Comparison of ENCODE assay signal across 8 mouse cellular contexts in the genomic region with DNA sequence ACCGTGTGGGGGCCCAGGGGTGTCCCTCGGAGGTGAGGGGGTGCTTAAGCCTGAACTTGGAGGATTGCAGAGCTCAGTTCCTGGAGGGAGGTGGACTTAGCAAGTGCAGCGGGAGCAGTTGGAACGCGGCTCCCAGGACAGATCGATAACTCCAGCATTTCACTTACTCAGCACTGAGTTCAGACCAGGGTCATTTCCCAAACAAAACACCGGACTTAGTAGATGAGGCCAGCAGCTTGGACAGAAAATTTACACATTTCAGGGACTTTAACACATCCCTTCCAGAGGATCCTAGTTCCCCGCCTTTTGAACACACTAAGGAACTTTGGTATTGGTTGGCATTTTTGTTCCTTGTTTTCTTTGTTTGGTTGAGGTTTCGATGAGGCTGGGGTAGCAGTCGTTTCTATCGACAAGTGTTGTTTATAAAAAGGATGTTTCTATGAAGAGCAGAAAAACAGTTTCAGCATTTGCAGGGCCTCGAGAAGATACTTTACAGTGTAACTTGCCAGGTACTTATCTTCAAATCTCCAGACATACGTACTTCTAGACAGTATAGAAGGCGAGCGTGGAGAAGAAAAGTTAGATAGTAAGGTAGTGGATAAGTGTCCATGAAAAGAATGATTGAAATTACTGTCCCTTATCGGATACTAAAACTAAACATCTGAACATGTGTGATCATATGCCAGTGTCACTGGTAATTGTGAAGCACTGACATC. TPM values are rescaled to one million over a fixed set of nuclear protein-coding genes. Genes with fewer than 3 reads are reported as not detected.
A peak's percentile ranks its signal among the peaks of the same experiment; 100 is the strongest.
DNase-seq lines count a peak whose midpoint lies in the region; ATAC-seq and TF ChIP-seq lines count a peak whose summit lies in the region.

No protein-coding gene starts in this region.

- H3K9ac ChIP-seq in heart, postnatal 0 days (replicated peaks; ENCODE audit: low read depth, low read length): peak overlapping the region; percentile 95

- H3K9me3 ChIP-seq in heart, postnatal 0 days (replicated peaks; ENCODE audit: control insufficient read depth, low read length): no peaks in the 10 kb centered on the region

- no peak for TF ChIP-seq POLR2A in lung, adult 2 months (IDR thresholded peaks at IDR 0.05; ENCODE audit: borderline replicate concordance, extremely low read depth, low read depth, low read length)

- no peak for TF ChIP-seq EP300 in heart, postnatal 0 days (IDR thresholded peaks at IDR 0.05; ENCODE audit: low read depth)

- no peak for DNase-seq in lung, adult 2 months
- DNase-seq in lung, postnatal 4 days: no peak
- DNase-seq in heart, postnatal 0 days (ENCODE audit: low spot score): peak; percentile 43
- DNase-seq in left cerebral cortex, adult 8-10 months (ENCODE audit: low spot score in 2 of 2): no peak
- no peak for DNase-seq in gastrocnemius, postnatal 4 days (ENCODE audit: low spot score in 2 of 2)
- no peak for DNase-seq in adrenal gland, adult (ENCODE audit: inconsistent age in 2 of 2, low spot score in 1 of 2)

- H3K4me2 ChIP-seq in heart, postnatal 0 days (ENCODE audit: low read depth, low read length): peak overlapping the region; percentile 80

- H3K4me3 ChIP-seq in lung, adult 2 months (replicated peaks; ENCODE audit: extremely low read depth, low read depth, low read length): peak overlapping the region; percentile 81
- H3K4me3 ChIP-seq in brown adipose tissue, adult 24 weeks (ENCODE audit: insufficient read depth, low read depth, low read length): peak overlapping the region; percentile 85
- H3K4me3 ChIP-seq in heart, postnatal 0 days (ENCODE audit: low read depth, low read length): peak overlapping the region; percentile 76

- WGBS in lung, adult 2 months: 2% methylated on average over 16 of the region's 16 CpGs
- 6% methylated on average over 16 of the region's 16 CpGs for WGBS in heart, postnatal 0 days

- no peak for ATAC-seq in heart, postnatal 0 days (ENCODE audit: insufficient read depth, low read depth)
- peak; percentile 2; the same call in 1 of the 2 replicates for ATAC-seq in megakaryocyte, adult 5-6 weeks (ENCODE audit: poor library complexity, severe bottlenecking)

- no peaks in the 10 kb centered on the region for H3K36me3 ChIP-seq in heart, postnatal 0 days (replicated peaks; ENCODE audit: control insufficient read depth, insufficient read depth, low read length)

- TF ChIP-seq CTCF in lung, adult 2 months (IDR thresholded peaks at IDR 0.05; ENCODE audit: insufficient read depth, low read length): no peak
- no peak for TF ChIP-seq CTCF in heart, postnatal 0 days (IDR thresholded peaks at IDR 0.05; ENCODE audit: low read depth)

- H3K4me1 ChIP-seq in lung, adult 2 months (ENCODE audit: control insufficient read depth, insufficient read depth, low read length): peaks cover 13% of the 10 kb centered on the region
- H3K4me1 ChIP-seq in brown adipose tissue, adult 24 weeks (ENCODE audit: control insufficient read depth, insufficient read depth, insufficient read length, low read length): peaks cover 3% of the 10 kb centered on the region; the same call in 1 of the 2 replicates
- peaks cover 21% of the 10 kb centered on the region for H3K4me1 ChIP-seq in heart, postnatal 0 days (ENCODE audit: control insufficient read depth, insufficient read depth)

- H3K27me3 ChIP-seq in heart, postnatal 0 days (ENCODE audit: control insufficient read depth, insufficient read depth, low read length): no peaks in the 10 kb centered on the region

- H3K27ac ChIP-seq in brown adipose tissue, adult 24 weeks (replicated peaks; ENCODE audit: low read depth, low read length): peak overlapping the region; percentile 92
- peak overlapping the region; percentile 98 for H3K27ac ChIP-seq in heart, postnatal 0 days (ENCODE audit: low read depth)

RNA-seq across cellular contexts. Expression of a gene that starts 1.4 kb away (rescaled TPM):
- 8.1 and 14.9 TPM in 2 replicates for polyA plus RNA-seq in lung, adult 2 months (2012; rRNA removed)
- polyA plus RNA-seq in brown adipose tissue, adult 24 weeks (2012; ENCODE audit: insufficient read depth, insufficient read length, missing spikeins): 60.6 and 61.1 TPM in 2 replicates
- total RNA-seq in heart, postnatal 0 days (2014; rRNA removed; ENCODE audit: low replicate concordance): 36.2 and 36.7 TPM in 2 replicates
- 18.6 and 19.8 TPM in 2 replicates for polyA plus RNA-seq in heart, postnatal 0 days (2015; fragmentation: Nextera tagmentation; extraction: Ambion mirVana)
- total RNA-seq in megakaryocyte, adult 5-6 weeks (2015): 99.8 and 125 TPM in 2 replicates
- total RNA-seq in megakaryocyte, adult 5-6 weeks (2017): 107 and 119 TPM in 2 replicates
- total RNA-seq in left cerebral cortex, adult 8-10 months (2022): 10 to 100 TPM; 79.8 to 93.7 (median 88.4) TPM
- 100 to 1,000 TPM in 1 of 2 experiments, 10 to 100 TPM in 1; 94.5 to 110 TPM for total RNA-seq in gastrocnemius, postnatal 4 days (2021)
